Mouse (Mus musculus): ENCODE measurements around the gene Foxp1.

GRCm38 (mm10) chr6:99053998-99054397 is 468.5 kb downstream of the Foxp1 start:
- TF ChIP-seq CTCF (IDR thresholded peaks at IDR 0.05): no peak
- TF ChIP-seq EP300 (IDR thresholded peaks at IDR 0.05): no peak
